Mouse (Mus musculus): ENCODE data around the gene Ahnak. TPM values are rescaled to one million over a fixed set of nuclear protein-coding genes. Genes with fewer than 3 reads are reported as not detected.

Ahnak gene
- polyA plus RNA-seq, 1 experiment, result not detected

GRCm38 (mm10) chr19:8989567-8990431 is 715 bp downstream of the Ahnak start:
- peaks cover 34% of the 10 kb centered on the region for H3K4me1 ChIP-seq (ENCODE audit: control insufficient read depth, insufficient read depth, low read length)
- peak overlapping the region; percentile 42 for H3K27ac ChIP-seq (ENCODE audit: insufficient read depth, low read depth, low read length)
- WGBS, result under 1% methylated on average over 53 of the region's 53 CpGs
- no peak for TF ChIP-seq POLR2A (IDR thresholded peaks at IDR 0.05; ENCODE audit: insufficient read depth, low read depth, low read length)
- TF ChIP-seq CTCF (IDR thresholded peaks at IDR 0.05; ENCODE audit: insufficient read depth, low read depth, low read length), result no peak
- H3K4me3 ChIP-seq (ENCODE audit: insufficient read depth, low read depth, low read length), result peak overlapping the region; percentile 48

- WGBS, result 24% methylated on average over 15 of the region's 15 CpGs
- peak overlapping the region; percentile 34 for H3K4me3 ChIP-seq (ENCODE audit: insufficient read depth, low read depth, low read length)
- TF ChIP-seq POLR2A (IDR thresholded peaks at IDR 0.05; ENCODE audit: insufficient read depth, low read depth, low read length), result no peak
- no peak for TF ChIP-seq CTCF (IDR thresholded peaks at IDR 0.05; ENCODE audit: insufficient read depth, low read depth, low read length)
- H3K27ac ChIP-seq (ENCODE audit: insufficient read depth, low read depth, low read length), result 0 out of 2 replicates have a peak overlapping the region, but pooled peaks have one; percentile 33
- peaks cover 36% of the 10 kb centered on the region for H3K4me1 ChIP-seq (ENCODE audit: control insufficient read depth, insufficient read depth, low read length)
These were observed 1.5 kb downstream of the Ahnak start for GRCm38 (mm10) chr19:8990432-8991102.

- Histone ChIP-seq H3K4me3 (ENCODE audit: insufficient read depth, low read depth, low read length) (no peak overlapping the region), H3K4me1 (ENCODE audit: control insufficient read depth, insufficient read depth, low read length) (peaks cover 37% of the 10 kb centered on the region), H3K27ac (ENCODE audit: insufficient read depth, low read depth, low read length) (no peak overlapping the region)
- 86% methylated on average over 4 of the region's 4 CpGs for WGBS
- TF ChIP-seq POLR2A (IDR thresholded peaks at IDR 0.05; ENCODE audit: insufficient read depth, low read depth, low read length) (no peak), CTCF (IDR thresholded peaks at IDR 0.05; ENCODE audit: insufficient read depth, low read depth, low read length) (no peak)
These were observed 2.3 kb downstream of the Ahnak start for GRCm38 (mm10) chr19:8991245-8991870.

GRCm38 (mm10) chr19:8991871-8992735 is 3.0 kb downstream of the Ahnak start:
- WGBS, result 85% methylated on average over 13 of the region's 13 CpGs
- Histone ChIP-seq H3K4me3 (ENCODE audit: insufficient read depth, low read depth, low read length) (no peak overlapping the region), H3K27ac (ENCODE audit: insufficient read depth, low read depth, low read length) (no peak overlapping the region), H3K4me1 (ENCODE audit: control insufficient read depth, insufficient read depth, low read length) (peaks cover 38% of the 10 kb centered on the region)
- TF ChIP-seq POLR2A (IDR thresholded peaks at IDR 0.05; ENCODE audit: insufficient read depth, low read depth, low read length) (no peak), CTCF (IDR thresholded peaks at IDR 0.05; ENCODE audit: insufficient read depth, low read depth, low read length) (no peak)

GRCm38 (mm10) chr19:8992769-8993624 is 3.9 kb downstream of the Ahnak start:
- H3K4me3 ChIP-seq (ENCODE audit: insufficient read depth, low read depth, low read length), result no peak overlapping the region
- WGBS, result 47% methylated on average over 12 of the region's 12 CpGs
- peak; percentile 43 for TF ChIP-seq CTCF (IDR thresholded peaks at IDR 0.05; ENCODE audit: insufficient read depth, low read depth, low read length)
- TF ChIP-seq POLR2A (IDR thresholded peaks at IDR 0.05; ENCODE audit: insufficient read depth, low read depth, low read length), result no peak
- peaks cover 43% of the 10 kb centered on the region for H3K4me1 ChIP-seq (ENCODE audit: control insufficient read depth, insufficient read depth, low read length)
- H3K27ac ChIP-seq (ENCODE audit: insufficient read depth, low read depth, low read length), result no peak overlapping the region

- TF ChIP-seq POLR2A (IDR thresholded peaks at IDR 0.05; ENCODE audit: insufficient read depth, low read depth, low read length) (no peak), CTCF (IDR thresholded peaks at IDR 0.05; ENCODE audit: insufficient read depth, low read depth, low read length) (no peak)
- Histone ChIP-seq H3K27ac (ENCODE audit: insufficient read depth, low read depth, low read length) (no peak overlapping the region), H3K4me3 (ENCODE audit: insufficient read depth, low read depth, low read length) (no peak overlapping the region), H3K4me1 (ENCODE audit: control insufficient read depth, insufficient read depth, low read length) (peaks cover 38% of the 10 kb centered on the region)
- 73% methylated on average over 2 of the region's 2 CpGs for WGBS
These were observed 4.5 kb downstream of the Ahnak start for GRCm38 (mm10) chr19:8993625-8993912.

GRCm38 (mm10) chr19:8994813-8995607 is 5.9 kb downstream of the Ahnak start:
- WGBS, result 73% methylated on average over 10 of the region's 10 CpGs
- Histone ChIP-seq H3K27ac (ENCODE audit: insufficient read depth, low read depth, low read length) (no peak overlapping the region), H3K4me3 (ENCODE audit: insufficient read depth, low read depth, low read length) (no peak overlapping the region), H3K4me1 (ENCODE audit: control insufficient read depth, insufficient read depth, low read length) (peaks cover 25% of the 10 kb centered on the region)
- TF ChIP-seq POLR2A (IDR thresholded peaks at IDR 0.05; ENCODE audit: insufficient read depth, low read depth, low read length), result no peak
- no peak for TF ChIP-seq CTCF (IDR thresholded peaks at IDR 0.05; ENCODE audit: insufficient read depth, low read depth, low read length)

Data from olfactory bulb, adult 2 months (tissue).